Mouse (Mus musculus): Measurements from ENCODE around the gene Hoxb6.

GRCm38 (mm10) chr11:96251480-96252031 lies 40.7 kb upstream of the Hoxb6 start:
- TF ChIP-seq CTCF (IDR thresholded peaks at IDR 0.05; ENCODE audit: control insufficient read depth, insufficient read depth, low read length) (no peak), POLR2A (IDR thresholded peaks at IDR 0.05; ENCODE audit: borderline replicate concordance, control insufficient read depth, low read depth, low read length) (no peak)
